Mouse (Mus musculus): ENCODE results near the gene Ilvbl.
"Not testable (repeated sequence)": the region's sequence is repeated elsewhere in the genome, so short reads cannot be mapped to it uniquely, and the experiment has no call there.

Gene Ilvbl

DNA sequence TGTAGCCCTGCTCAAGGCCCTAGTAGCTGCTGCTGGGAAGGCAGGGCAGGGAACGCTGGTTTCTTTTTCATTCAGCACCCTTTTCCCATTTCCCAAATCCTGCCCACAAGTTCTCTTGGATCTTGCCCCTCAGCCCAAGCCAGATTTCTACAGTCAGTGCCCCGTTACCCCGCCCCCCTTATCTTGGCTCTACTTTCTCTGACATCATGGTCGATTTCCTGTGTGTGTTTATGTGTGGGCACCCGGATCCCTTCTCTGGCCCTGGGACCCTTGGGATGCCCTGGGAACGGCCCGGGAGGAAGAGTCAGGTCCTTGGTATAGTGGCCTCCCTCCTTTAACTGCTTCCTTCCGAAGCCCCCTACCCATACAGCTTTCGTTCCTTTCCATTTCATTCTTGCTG is 16.6 kb downstream of the Ilvbl start:
- no peak for DNase-seq (ENCODE audit: low read depth, low spot score)

DNA sequence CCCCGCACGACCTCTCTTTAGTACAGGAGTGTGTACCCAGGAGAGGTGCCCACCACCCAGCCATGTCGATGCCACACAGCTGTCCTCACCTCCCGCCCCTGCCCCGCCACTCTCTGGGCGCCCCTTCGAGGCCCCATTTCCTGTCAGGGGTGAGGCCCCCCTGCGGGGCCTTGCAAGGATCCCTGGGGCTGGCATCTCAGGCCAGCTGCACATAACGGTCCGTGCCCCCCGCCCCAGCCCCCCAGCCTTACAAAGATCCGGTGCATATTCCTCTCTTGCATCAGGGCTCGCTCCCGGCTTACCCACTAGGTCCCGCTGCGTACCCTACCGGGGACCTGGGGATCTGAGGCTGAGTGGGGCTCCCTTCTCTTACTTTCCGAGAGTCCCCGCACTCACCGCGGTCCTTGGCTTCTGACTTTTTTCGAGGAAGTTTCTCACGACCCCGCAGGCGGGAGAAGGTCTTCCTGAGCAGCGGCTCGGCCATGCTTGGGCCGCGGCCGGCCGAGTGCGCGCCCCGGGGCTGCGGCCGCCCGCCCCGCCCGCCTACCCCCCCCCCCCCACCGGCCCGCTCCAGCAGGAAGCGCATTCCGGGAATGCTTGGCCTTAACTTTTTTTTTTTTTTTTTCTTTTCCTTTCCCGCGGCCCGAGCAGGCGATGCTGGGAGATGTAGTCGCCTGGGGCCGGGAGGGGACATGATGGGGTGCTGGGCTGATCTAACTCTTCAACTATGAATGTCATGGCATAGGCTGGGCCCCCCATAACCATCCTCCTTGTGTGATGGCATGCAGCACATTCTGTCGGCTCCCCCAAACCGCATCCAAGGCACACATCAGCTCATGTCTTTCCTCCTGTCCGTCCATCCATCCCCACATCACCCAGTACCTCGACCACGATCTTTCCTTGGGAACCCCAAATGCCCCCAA is 17.5 kb downstream of the Ilvbl start, which contains the start of gene Syde1:
Gene Syde1 (minus strand): TSS at position 559 of the 923 bp plus-strand sequence.
- peak; percentile 66 for DNase-seq (ENCODE audit: low read depth, low spot score)

DNA sequence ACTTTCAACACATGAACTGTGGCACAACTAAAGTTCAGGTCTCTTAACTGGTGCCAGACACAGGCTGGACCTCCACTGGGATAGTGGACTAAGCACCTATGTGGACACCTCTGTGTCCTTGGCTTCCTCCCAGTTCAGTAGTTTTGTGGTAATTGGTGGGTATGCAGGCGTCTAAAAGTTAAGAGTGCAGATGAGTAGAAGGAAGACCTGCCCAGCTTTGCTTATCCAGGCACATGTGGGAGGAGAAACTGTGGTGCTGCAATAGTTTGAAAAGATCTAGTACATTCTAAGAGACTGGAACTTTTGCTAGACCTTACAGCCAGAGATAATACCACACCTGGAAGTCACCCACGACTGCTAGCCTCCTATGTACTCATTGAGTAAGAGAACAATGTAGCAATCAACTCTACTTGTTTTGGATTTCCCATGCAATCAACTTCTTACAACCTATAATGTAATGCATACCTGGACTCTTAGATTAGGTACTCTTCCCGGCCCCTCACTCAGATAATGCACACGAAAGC is 18.8 kb downstream of the Ilvbl start:
- DNase-seq (ENCODE audit: low read depth, low spot score): no peak

DNA sequence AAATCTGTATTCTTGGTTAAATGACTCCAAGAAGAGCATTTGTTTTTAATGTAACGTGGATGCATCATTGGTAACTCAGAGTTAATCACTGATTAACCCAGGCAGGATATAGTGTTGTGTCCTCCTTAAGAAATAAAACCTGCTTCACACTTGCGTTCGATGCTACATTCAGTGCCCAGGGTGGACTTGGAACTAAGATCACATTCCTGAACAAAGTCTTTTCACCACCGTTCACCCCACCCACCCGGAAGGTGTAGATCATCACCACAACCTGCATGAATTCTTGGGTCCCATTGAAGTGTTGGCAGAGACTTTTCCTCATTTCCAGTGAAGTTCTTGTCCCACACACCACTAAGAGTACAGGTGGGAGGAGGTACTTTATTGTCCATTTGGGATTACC is 19.6 kb downstream of the Ilvbl start:
- no peak for DNase-seq (ENCODE audit: low read depth, low spot score)

DNA sequence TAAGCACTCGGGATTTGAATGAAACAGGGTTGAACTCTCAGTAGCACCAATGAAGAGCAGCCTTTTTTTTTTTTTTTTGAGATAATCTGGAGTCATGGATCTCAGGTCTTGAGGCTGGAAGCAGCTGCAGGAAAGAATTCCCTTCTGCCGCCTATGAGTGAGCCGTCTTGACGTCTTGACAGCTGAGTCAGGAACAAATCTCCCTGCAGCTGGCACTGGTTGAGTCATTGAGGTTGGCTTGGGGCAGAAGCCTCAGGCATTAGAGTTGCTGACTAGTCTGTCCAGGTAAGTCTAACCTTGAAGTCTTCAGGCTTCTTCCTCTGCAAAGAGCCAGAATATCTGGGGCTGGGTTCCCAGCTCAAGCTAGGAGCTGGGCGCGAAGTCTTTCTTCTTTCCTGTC is 20.0 kb downstream of the Ilvbl start:
- DNase-seq (ENCODE audit: low read depth, low spot score): no peak

DNA sequence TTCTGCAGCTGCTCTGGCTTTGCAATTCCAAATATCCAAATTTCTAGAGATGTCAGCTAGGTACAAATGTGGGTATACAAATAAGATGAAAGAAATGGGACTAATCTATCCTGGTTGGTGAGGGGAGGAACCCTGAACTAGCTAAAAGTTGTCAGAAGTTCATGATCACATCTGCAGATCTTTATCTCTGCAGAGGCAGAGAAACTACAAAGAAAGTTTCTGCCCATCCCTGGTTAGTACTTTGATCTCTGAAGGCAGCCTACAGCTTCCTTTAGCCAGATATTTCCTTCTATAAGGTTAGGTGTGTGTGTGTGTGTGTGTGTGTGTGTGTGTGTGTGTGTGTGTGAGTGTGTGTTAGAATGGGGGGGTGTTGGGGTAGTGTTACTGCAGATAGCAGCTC is 20.4 kb downstream of the Ilvbl start:
- DNase-seq (ENCODE audit: low read depth, low spot score): no peak

DNA sequence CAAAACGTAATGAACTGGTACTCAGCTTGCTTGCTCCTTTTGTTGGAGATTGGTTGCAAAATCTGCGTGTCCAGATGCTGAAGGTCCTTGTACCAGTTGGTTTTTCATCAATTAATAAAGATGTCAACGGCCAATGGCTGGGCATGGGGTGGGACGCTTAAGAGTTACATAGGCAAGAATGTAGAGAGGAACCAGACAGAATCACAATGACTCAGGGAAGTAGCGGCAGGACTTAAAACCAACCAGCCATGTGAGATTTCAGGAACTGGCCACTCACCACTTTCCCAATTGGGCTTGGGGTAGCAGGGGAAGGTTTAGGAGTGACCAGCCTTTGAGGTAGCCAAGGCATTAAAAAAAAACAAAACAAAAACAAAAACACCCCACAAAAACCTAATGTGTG is 25.7 kb downstream of the Ilvbl start:
- DNase-seq (ENCODE audit: low read depth, low spot score): no peak

- no peak for DNase-seq (ENCODE audit: low read depth, low spot score)
Observed at GRCm38 (mm10) chr10:78605080-78605479, 30.9 kb downstream of the Ilvbl start.

DNA sequence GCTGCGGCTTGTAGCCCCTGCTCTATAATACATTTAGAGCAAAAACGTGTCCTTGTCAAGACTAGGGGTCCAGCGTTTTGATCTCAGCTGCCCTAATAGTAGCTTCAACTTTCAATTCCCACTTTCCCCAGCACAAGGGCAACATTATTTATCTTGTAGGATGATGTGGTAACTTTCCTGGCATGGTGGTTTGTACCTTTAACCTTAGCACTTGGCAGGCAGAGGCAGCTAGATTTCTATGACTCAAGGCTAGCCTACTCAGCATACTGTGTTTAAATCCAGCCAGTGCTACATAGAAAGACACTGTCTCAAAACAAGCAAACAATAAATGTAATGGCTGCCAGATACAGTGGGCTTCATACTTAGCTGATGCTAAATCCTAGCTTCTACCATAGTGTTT is 33.5 kb downstream of the Ilvbl start:
- no peak for DNase-seq (ENCODE audit: low read depth, low spot score)

- DNase-seq (ENCODE audit: low read depth, low spot score): no peak
Observed at GRCm38 (mm10) chr10:78617974-78618373, 43.8 kb downstream of the Ilvbl start, which contains the start of gene Olfr1357. TSS of gene Olfr1357 (minus strand) at chr10:78618074.

DNA sequence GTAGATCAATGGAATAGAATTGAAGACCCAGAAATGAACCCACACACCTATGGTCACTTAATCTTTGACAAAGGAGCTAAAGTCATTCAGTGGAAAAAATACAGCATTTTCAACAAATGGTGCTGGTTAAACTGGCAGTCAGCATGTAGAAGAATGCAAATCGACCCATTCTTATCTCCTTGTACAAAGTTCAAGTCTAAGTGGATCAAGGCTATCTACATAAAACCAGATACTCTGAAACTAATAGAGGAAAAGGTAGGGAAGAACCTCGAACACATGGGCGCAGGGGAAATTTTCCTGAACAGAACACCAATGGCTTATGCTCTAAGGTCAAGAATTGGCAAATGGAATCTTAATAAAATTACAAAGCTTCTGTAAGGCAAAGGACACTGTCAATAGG is 49.0 kb downstream of the Ilvbl start:
- DNase-seq (ENCODE audit: low read depth, low spot score): not testable (repeated sequence)

- no peak for DNase-seq (ENCODE audit: low read depth, low spot score)
Observed at GRCm38 (mm10) chr10:78630194-78630593, 56.0 kb downstream of the Ilvbl start.

DNA sequence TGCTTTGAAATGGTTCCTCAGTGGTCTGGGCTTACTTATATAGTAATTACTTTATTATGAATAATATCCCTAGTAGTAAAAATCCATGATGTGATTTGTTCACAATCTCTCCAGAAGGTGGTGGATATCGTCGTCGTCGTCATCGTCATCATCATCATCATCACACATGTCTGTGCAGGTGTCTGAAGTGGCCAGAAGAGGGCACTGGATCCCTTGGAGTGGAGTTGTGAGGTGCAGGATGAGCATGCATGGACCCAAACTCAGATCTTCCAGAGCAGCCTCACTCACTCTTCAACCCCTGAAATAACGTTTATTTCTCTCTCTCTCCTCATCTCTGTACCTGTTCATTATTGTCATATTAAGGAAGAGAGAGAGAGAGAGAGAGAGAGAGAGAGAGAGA is 58.2 kb downstream of the Ilvbl start:
- peak; percentile 55 for DNase-seq (ENCODE audit: low read depth, low spot score)
